Mouse (Mus musculus) erythroblast, embryonic 14.5 days (primary cell): ENCODE measurements around the gene Efcab3. TPM values are rescaled to one million over a fixed set of nuclear protein-coding genes. Genes with fewer than 3 reads are reported as not detected.
"Not testable (repeated sequence)": the region's sequence is repeated elsewhere in the genome, so short reads cannot be mapped to it uniquely, and the experiment has no call there.

ENCODE experiments used
- H3K27me3 ChIP-seq: 2 replicates; pipeline ENCODE4 v1.6.1; 2012; ENCODE audit warnings: inconsistent platforms; ENCODE audit not compliant: control insufficient read depth
- H3K36me3 ChIP-seq: 2 replicates; pipeline ENCODE4 v1.6.1; 2012; ENCODE audit warnings: mild to moderate bottlenecking, inconsistent platforms; ENCODE audit not compliant: control insufficient read depth
- H3K4me1 ChIP-seq: 2 replicates; pipeline ENCODE4 v1.6.1; 2012; ENCODE audit warnings: inconsistent platforms; ENCODE audit not compliant: control insufficient read depth
- H3K4me3 ChIP-seq: replicated peaks from 2 replicates; pipeline ENCODE3; 2012; ENCODE audit warnings: moderate library complexity, mild to moderate bottlenecking, inconsistent platforms
- H3K9me3 ChIP-seq: 2 replicates; pipeline ENCODE4 v1.6.1; 2012; ENCODE audit warnings: low read length, inconsistent platforms, mixed read lengths; ENCODE audit not compliant: control insufficient read depth
- GATA1 ChIP-seq: IDR thresholded peaks from 2 replicates; pipeline ENCODE4 v1.6.1; 2012; ENCODE audit warnings: low read length, inconsistent platforms, mixed read lengths
- TAL1 ChIP-seq: IDR thresholded peaks from 3 replicates; pipeline ENCODE4 v1.6.1; 2012; ENCODE audit warnings: low read length, inconsistent platforms, mixed read lengths
- polyA plus RNA-seq: library from polyadenylated mRNA; stranded (reverse); fragments of >175 nt; gene quantifications from 2 replicates; pipeline ENCODE4 v1.2.3, GENCODE M21; 2012

Gene Efcab3
- polyA plus RNA-seq, 1 experiment = not detected

DNA sequence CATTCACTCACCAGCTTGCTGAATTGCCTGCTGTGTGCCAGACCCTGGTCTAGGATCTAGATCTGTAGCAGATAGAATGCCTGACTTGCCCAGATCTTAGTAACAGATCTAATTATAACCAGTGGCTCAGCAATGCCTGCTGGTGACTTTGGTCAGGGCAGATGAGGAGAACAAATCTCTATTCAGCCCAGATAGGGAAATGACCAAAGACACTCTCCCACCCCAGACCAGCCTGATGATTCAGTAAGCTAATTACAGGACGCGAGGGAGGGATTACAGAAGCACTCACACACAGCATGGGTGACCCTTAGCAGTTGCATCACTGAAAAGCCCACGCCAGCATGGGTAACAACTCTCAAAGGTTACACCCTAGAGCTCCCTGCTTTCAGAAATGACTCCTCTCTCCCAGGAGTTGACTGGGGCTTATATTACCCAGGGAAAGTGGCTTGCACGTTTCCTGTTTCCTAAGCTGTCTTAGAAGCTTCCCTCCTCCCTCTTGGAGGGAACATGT, 57.2 kb downstream of the Efcab3 start:
- no peak for TF ChIP-seq GATA1
- TF ChIP-seq TAL1 = no peak
- peaks cover 2% of the 10 kb centered on the region; the same call in 1 of the 2 replicates for H3K9me3 ChIP-seq
- no peaks in the 10 kb centered on the region for H3K36me3 ChIP-seq
- H3K27me3 ChIP-seq = peaks cover 2% of the 10 kb centered on the region; the same call in 1 of the 2 replicates
- peaks cover 22% of the 10 kb centered on the region for H3K4me1 ChIP-seq
- no peak overlapping the region for H3K4me3 ChIP-seq

DNA sequence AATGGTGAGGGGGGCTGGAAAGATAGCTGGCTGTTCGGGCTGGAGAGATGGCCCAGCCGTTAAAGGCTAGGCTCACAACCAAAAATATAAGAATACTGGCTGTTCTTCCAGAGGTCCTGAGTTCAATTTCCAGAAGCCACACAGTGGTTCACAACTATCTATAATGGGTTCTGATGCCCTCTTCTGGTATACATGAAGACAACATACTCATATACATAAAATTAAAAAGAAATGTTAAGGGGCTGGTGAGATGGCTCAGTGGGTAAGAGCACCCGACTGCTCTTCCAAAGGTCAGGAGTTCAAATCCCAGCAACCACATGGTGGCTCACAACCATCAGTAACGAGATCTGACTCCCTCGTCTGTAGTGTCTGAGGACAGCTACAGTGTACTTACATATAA, 58.4 kb downstream of the Efcab3 start:
- H3K4me3 ChIP-seq, H3K9me3 ChIP-seq, H3K36me3 ChIP-seq, H3K27me3 ChIP-seq: not testable (repeated sequence)
- peaks cover 32% of the 10 kb centered on the region for H3K4me1 ChIP-seq

DNA sequence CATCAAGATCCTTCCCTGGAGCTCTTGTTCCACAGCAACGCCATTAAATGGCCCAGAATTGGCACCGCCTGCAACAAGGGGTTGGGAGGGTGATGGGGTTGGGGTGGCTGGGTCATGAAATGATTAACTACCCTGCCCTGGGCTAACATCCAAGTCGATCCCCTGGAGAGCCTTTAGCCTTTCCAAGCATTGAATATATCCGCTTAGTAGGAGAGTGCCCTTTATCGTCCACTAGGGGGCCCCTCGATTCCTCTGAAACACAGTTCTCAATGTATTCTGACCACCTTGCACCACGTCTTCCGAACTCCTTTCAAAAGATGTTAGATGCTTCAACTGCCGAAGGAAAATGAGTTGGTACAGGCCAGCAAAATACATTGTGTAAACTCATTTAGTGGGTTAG, 60.6 kb downstream of the Efcab3 start:
- Histone ChIP-seq H3K4me3 (peak overlapping the region; percentile 35), H3K4me1 (peaks cover 51% of the 10 kb centered on the region), H3K36me3 (peaks cover 8% of the 10 kb centered on the region), H3K27me3 (no peaks in the 10 kb centered on the region; the same call in 1 of the 2 replicates), H3K9me3 (peaks cover 4% of the 10 kb centered on the region; the same call in 1 of the 2 replicates)
- TF ChIP-seq GATA1 (no peak), TAL1 (no peak)

DNA sequence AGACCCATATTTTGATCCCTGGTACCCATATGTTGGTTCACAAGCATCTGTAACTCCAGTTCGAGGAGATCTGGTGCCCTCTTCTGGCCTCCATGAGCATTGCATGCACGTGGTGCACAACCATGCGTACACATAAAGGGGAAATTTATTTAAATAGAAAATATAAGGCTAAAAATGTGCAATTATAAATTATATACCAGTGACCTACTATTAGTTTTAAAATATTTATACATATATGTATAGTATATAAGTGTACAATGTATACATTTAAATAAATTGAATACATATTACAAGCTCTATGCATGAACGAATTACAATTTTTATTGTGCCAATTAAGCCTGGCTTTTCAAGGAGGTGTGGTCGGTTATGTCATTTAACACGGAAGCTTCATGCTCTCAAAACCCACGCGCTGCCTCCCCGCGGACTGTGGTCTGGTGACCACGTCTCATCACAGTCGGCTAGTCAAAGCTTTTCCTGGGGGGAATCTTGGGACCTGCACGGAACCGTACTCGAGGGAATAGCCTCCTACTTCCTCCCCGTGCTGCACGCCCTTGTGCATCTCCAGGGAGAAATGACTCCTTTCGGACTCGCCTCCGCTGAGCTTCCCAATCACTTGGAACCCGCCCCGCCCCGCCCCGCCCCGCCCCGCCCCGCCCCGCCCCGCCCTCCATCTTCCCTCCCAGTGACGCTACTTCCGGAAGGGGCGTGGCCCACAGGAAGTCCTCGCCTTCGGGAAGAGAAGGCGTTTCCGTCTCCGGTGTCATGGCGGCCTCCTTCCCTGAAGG, 62.5 kb downstream of the Efcab3 start, which contains the start of gene Mettl2:
Gene Mettl2 (plus strand): TSS at position 691 of the 785 bp plus-strand sequence.
- peaks cover 27% of the 10 kb centered on the region for H3K36me3 ChIP-seq
- peak within 1 kb of the TSS; percentile 89 for H3K4me3 ChIP-seq
- H3K27me3 ChIP-seq = no peaks in the 10 kb centered on the region
- no peak for TF ChIP-seq GATA1
- TF ChIP-seq TAL1 = no peak
- peaks cover 56% of the 10 kb centered on the region for H3K4me1 ChIP-seq
- peaks cover 4% of the 10 kb centered on the region; the same call in 1 of the 2 replicates for H3K9me3 ChIP-seq

DNA sequence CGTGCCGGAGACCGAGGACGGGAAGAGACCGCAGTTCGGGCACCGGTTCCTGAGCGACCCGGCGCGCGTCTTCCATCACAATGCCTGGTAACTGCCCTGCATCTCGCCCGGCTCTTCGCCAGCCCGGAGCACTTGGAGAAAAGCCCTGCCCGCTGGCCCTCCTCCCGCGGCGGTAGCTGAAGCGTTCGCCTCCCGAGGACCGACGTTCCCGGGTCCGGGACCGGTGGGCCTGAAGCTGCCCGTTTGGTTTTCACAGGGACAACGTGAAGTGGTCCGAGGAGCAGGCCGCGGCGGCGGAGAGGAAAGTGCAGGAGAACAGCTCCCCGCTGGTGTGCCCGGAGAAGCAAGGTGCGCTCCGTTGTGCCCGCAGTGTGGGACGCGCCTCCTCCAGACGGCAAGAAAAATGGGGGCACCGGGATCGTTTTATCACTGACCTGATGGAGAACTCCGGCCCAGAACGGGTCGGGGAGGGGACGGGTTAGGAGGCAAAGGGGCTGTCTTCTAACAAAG, 63.2 kb downstream of the Efcab3 start:
- Histone ChIP-seq H3K36me3 (peaks cover 34% of the 10 kb centered on the region), H3K9me3 (peaks cover 4% of the 10 kb centered on the region; the same call in 1 of the 2 replicates), H3K4me3 (peak overlapping the region; percentile 89), H3K4me1 (peaks cover 56% of the 10 kb centered on the region), H3K27me3 (no peaks in the 10 kb centered on the region)
- no peak for TF ChIP-seq GATA1
- TF ChIP-seq TAL1 = no peak

DNA sequence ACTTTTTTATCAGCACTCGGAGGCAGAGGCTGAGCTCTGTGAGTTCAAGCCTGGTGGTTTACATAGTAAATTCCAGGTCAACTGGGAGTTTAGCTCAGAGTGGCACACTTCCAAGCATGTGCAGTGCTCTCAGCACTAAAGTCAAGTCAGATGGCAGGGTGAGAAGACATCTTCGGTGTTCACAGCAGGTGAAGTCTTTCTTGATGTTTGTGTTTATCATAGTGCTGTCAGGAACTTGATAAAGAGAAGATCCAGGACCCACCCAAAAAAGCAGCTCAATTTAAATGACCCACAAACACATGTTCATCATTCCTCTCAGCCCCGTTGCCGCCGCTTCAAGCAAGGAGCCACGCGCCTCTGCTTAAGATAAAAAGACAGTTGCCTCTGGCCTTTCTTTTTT, 72.3 kb downstream of the Efcab3 start:
- peaks cover 6% of the 10 kb centered on the region for H3K9me3 ChIP-seq
- H3K36me3 ChIP-seq = peaks cover 97% of the 10 kb centered on the region
- TF ChIP-seq GATA1 = no peak
- TF ChIP-seq TAL1 = no peak
- no peaks in the 10 kb centered on the region for H3K27me3 ChIP-seq
- no peak overlapping the region for H3K4me3 ChIP-seq
- H3K4me1 ChIP-seq = peaks cover 40% of the 10 kb centered on the region

DNA sequence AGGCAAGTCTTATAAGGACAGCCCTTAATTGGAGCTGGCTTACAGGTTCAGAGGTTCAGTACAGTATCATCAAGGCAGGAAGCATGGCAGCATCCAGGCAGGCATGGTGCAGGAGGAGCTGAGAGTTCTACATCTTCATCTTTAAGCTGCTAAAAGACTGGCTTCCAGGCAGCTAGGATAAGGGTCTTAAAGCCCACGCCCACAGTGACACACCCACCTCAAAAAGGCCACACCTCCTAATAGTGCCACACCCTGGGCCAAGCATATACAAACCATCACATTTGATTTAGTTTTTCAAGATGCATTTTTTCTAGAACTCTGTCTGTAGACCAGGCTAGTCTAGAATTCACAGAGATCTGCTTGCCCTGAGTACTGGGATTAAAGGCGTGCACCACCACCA, 73.9 kb downstream of the Efcab3 start:
- not testable (repeated sequence) for H3K9me3 ChIP-seq

DNA sequence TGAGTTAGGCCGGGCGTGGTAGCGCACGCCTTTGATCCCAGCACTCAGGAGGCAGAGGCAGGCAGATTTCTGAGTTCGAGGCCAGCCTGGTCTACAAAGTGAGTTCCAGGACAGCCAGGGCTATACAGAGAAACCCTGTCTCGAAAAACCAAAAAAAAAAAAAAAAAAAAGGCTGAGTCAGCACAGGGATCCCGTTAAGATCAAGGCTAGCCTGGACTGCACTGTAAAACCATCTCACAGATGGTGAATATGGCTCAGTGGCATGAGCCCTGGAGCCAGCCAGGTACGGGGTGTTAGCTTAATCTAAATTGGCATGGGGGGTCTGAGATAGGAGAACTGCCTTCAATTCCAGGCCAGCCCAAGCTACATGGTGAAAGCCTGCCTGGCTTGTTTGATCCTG, 77.1 kb downstream of the Efcab3 start:
- peaks cover 62% of the 10 kb centered on the region for H3K36me3 ChIP-seq
- not testable (repeated sequence) for H3K4me3 ChIP-seq, H3K9me3 ChIP-seq, H3K27me3 ChIP-seq
- H3K4me1 ChIP-seq = peaks cover 71% of the 10 kb centered on the region
- TF ChIP-seq TAL1 = peak; percentile 13; the same call in 1 of the 3 replicates

More for the DNA sequence above, 73.9 kb downstream of the Efcab3 start:
- Histone ChIP-seq H3K36me3 (peaks cover 92% of the 10 kb centered on the region), H3K4me1 (peaks cover 50% of the 10 kb centered on the region)
- H3K27me3 ChIP-seq, H3K4me3 ChIP-seq: not testable (repeated sequence)

DNA sequence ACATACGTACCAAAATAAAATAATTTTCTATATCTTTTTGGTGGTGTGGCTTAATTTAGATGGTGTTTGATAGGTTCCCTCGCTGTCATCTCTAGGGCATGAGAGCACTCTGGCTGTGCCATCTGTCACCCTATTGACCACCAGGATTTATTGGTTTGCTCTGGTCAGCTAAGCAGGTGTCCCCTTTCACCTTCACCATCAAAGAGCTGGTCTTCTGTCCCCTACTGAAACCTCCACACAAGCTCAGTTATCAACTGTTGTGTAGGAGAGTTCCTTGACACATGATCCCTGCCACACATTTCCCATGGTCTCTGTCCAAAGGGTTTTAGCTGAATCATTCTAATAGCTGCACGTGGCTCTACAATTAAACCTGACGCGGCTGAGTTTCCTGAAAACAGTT, 77.7 kb downstream of the Efcab3 start:
- Histone ChIP-seq H3K27me3 (no peaks in the 10 kb centered on the region), H3K4me1 (peaks cover 71% of the 10 kb centered on the region), H3K4me3 (no peak overlapping the region), H3K9me3 (peaks cover 6% of the 10 kb centered on the region), H3K36me3 (peaks cover 56% of the 10 kb centered on the region)
- TF ChIP-seq GATA1 (no peak), TAL1 (no peak)
